Mouse (Mus musculus): ENCODE results near the gene Rnf32.

Rnf32 gene

GRCm38 (mm10) chr5:29273426-29273825, 77.6 kb downstream of the Rnf32 start:
- DNase-seq (ENCODE audit: low spot score): no peak

DNA sequence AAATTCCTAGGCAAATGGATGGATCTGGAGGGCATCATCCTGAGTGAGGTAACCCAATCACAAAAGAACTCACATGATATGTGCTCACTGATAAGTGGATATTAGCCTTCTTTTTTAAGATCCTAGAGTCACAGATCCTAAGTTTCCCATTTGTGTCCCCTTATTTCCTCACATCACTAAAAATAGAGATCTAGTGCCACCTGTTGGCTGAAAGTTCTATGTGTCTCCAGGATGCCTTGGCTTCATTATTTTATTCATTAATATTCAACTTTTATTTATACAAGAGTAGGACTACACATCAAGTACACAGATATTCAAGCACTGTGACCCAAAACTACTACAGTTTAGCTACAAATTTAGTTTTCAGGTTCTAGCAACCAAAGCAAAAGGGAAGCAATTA, 79.0 kb downstream of the Rnf32 start:
- DNase-seq (ENCODE audit: low spot score): no peak

Data from ovary, postnatal 36 days (tissue).